Mouse (Mus musculus): Measurements from ENCODE around the gene Cacnb4. TPM values are rescaled to one million over a fixed set of nuclear protein-coding genes. Genes with fewer than 3 reads are reported as not detected.

Gene Cacnb4
- total RNA-seq, 2 experiments from 2014 or later: 0.15 to 0.20 TPM

GRCm38 (mm10) chr2:52489840-52490239 lies 186.8 kb downstream of the Cacnb4 start:
- no peak for DNase-seq
- intact Hi-C loops (cut with DNase I): no loop called here

GRCm38 (mm10) chr2:52483496-52483895 lies 193.1 kb downstream of the Cacnb4 start:
- intact Hi-C loops (cut with DNase I): no loop called here
- no peak for DNase-seq

- intact Hi-C loops (cut with DNase I): no loop called here
- DNase-seq: no peak
Measured at GRCm38 (mm10) chr2:52480476-52480875, 196.2 kb downstream of the Cacnb4 start.

- DNase-seq: no peak
- intact Hi-C loops (cut with DNase I): no loop called here
Measured at GRCm38 (mm10) chr2:52478501-52478900, 198.1 kb downstream of the Cacnb4 start.

GRCm38 (mm10) chr2:52477550-52477907 lies 199.1 kb downstream of the Cacnb4 start:
- no peak for DNase-seq
- intact Hi-C loops (cut with DNase I): no loop called here

- no peak for DNase-seq
- intact Hi-C loops (cut with DNase I): no loop called here
Measured at GRCm38 (mm10) chr2:52476801-52477549, 199.7 kb downstream of the Cacnb4 start.

GRCm38 (mm10) chr2:52475854-52476253 lies 200.8 kb downstream of the Cacnb4 start:
- no peak for DNase-seq
- intact Hi-C loops (cut with DNase I): no loop called here

- no peak for DNase-seq
- intact Hi-C loops (cut with DNase I): no loop called here
Measured at GRCm38 (mm10) chr2:52474570-52474969, 202.1 kb downstream of the Cacnb4 start.

- intact Hi-C loops (cut with DNase I): no loop called here
- DNase-seq: no peak
Measured at GRCm38 (mm10) chr2:52471545-52472291, 204.9 kb downstream of the Cacnb4 start.

GRCm38 (mm10) chr2:52470044-52470560 lies 206.5 kb downstream of the Cacnb4 start:
- no peak for DNase-seq
- intact Hi-C loops (cut with DNase I): no loop called here

- intact Hi-C loops (cut with DNase I): no loop called here
- no peak for DNase-seq
Measured at GRCm38 (mm10) chr2:52467629-52468028, 209.0 kb downstream of the Cacnb4 start.

- intact Hi-C loops (cut with DNase I): no loop called here
- no peak for DNase-seq
Measured at GRCm38 (mm10) chr2:52461206-52461967, 215.2 kb downstream of the Cacnb4 start.

GRCm38 (mm10) chr2:52455606-52456479 lies 220.8 kb downstream of the Cacnb4 start:
- intact Hi-C loops (cut with DNase I): no loop called here

GRCm38 (mm10) chr2:52449818-52450217 lies 226.8 kb downstream of the Cacnb4 start:
- no peak for DNase-seq
- intact Hi-C loops (cut with DNase I): no loop called here

More at GRCm38 (mm10) chr2:52455606-52456479, 220.8 kb downstream of the Cacnb4 start:
- DNase-seq: no peak

GRCm38 (mm10) chr2:52448916-52449315 lies 227.7 kb downstream of the Cacnb4 start:
- intact Hi-C loops (cut with DNase I): no loop called here
- DNase-seq: no peak

GRCm38 (mm10) chr2:52446648-52447047 lies 230.0 kb downstream of the Cacnb4 start:
- intact Hi-C loops (cut with DNase I): no loop called here
- no peak for DNase-seq

GRCm38 (mm10) chr2:52442125-52442524 lies 234.5 kb downstream of the Cacnb4 start:
- no peak for DNase-seq
- intact Hi-C loops (cut with DNase I): no loop called here

- intact Hi-C loops (cut with DNase I): no loop called here
- no peak for DNase-seq
Measured at GRCm38 (mm10) chr2:52440420-52441015, 236.1 kb downstream of the Cacnb4 start.

- DNase-seq: no peak
- intact Hi-C loops (cut with DNase I): no loop called here
Measured at GRCm38 (mm10) chr2:52438437-52438836, 238.2 kb downstream of the Cacnb4 start.

- DNase-seq: no peak
- intact Hi-C loops (cut with DNase I): no loop called here
Measured at GRCm38 (mm10) chr2:52438013-52438412, 238.6 kb downstream of the Cacnb4 start.
